Mouse (Mus musculus) lung, adult 2 months (tissue): ENCODE measurements around the gene Rslcan18.

ENCODE experiments used
- CTCF ChIP-seq: fragments of 200-500 bp; IDR thresholded peaks from 2 replicates; pipeline ENCODE4 v1.5.1; 2011; ENCODE audit warnings: mild to moderate bottlenecking, low read length, control low read depth; ENCODE audit not compliant: insufficient read depth
- POLR2A ChIP-seq: fragments of 200-500 bp; IDR thresholded peaks from 2 replicates; pipeline ENCODE4 v1.6.1; 2011; ENCODE audit warnings: low read depth, mild to moderate bottlenecking, control low read depth, low read length, borderline replicate concordance; ENCODE audit errors: extremely low read depth

- TF ChIP-seq CTCF (peak; percentile 45), POLR2A (peak; percentile 48; the same call in 1 of the 2 replicates)
Observed at GRCm38 (mm10) chr13:67108194-67108820, 7.8 kb downstream of the Rslcan18 start, which contains the start of gene Gm28557.
